Mouse (Mus musculus): ENCODE results near the gene Btnl1.

The Btnl1 gene

GRCm38 (mm10) chr17:34376847-34377246 lies at the start of gene Btnl1:
TSS of gene Btnl1 (plus strand) at chr17:34377132.
- DNase-seq = no peak

GRCm38 (mm10) chr17:34329807-34330206 lies 47.1 kb upstream of the Btnl1 start:
- DNase-seq = no peak

GRCm38 (mm10) chr17:34331200-34331599 lies 45.7 kb upstream of the Btnl1 start:
- DNase-seq = no peak

- DNase-seq = no peak
Observed at GRCm38 (mm10) chr17:34340619-34341402, 36.1 kb upstream of the Btnl1 start.

- DNase-seq = no peak
Observed at GRCm38 (mm10) chr17:34344882-34345281, 32.0 kb upstream of the Btnl1 start.

GRCm38 (mm10) chr17:34345486-34345885 lies 31.4 kb upstream of the Btnl1 start:
- no peak for DNase-seq

- no peak for DNase-seq
Observed at GRCm38 (mm10) chr17:34346041-34346440, 30.9 kb upstream of the Btnl1 start.

GRCm38 (mm10) chr17:34347606-34348308 lies 29.2 kb upstream of the Btnl1 start:
- peak; percentile 27 to 47 for DNase-seq

- peak; percentile 33 to 57 for DNase-seq
Observed at GRCm38 (mm10) chr17:34349429-34349828, 27.5 kb upstream of the Btnl1 start.

GRCm38 (mm10) chr17:34354539-34354938 lies 22.4 kb upstream of the Btnl1 start, which contains the start of gene Btnl2:
TSS of gene Btnl2 (plus strand) at chr17:34354822.
- no peak for DNase-seq

- peak in 1 of 2 experiments; percentile 16 for DNase-seq
Observed at GRCm38 (mm10) chr17:34354940-34355339, 22.0 kb upstream of the Btnl1 start.

GRCm38 (mm10) chr17:34362954-34363546 lies 13.9 kb upstream of the Btnl1 start:
- no peak for DNase-seq

- no peak for DNase-seq
Observed at GRCm38 (mm10) chr17:34363676-34364310, 13.1 kb upstream of the Btnl1 start.

GRCm38 (mm10) chr17:34365031-34365430 lies 11.9 kb upstream of the Btnl1 start:
- no peak for DNase-seq

GRCm38 (mm10) chr17:34370563-34370962 lies 6.4 kb upstream of the Btnl1 start:
- DNase-seq = no peak

GRCm38 (mm10) chr17:34373055-34373709 lies 3.8 kb upstream of the Btnl1 start:
- DNase-seq = no peak

- DNase-seq = no peak
Observed at GRCm38 (mm10) chr17:34377450-34378209, 698 bp downstream of the Btnl1 start.

GRCm38 (mm10) chr17:34378716-34379115 lies 1.8 kb downstream of the Btnl1 start:
- no peak for DNase-seq

- DNase-seq = no peak
Observed at GRCm38 (mm10) chr17:34379451-34379850, 2.5 kb downstream of the Btnl1 start.

- DNase-seq = no peak
Observed at GRCm38 (mm10) chr17:34381876-34382275, 4.9 kb downstream of the Btnl1 start.

- DNase-seq = no peak
Observed at GRCm38 (mm10) chr17:34383212-34383611, 6.3 kb downstream of the Btnl1 start.

GRCm38 (mm10) chr17:34384699-34385098 lies 7.8 kb downstream of the Btnl1 start:
- DNase-seq = no peak

All from thymus, adult 18-20 months (tissue).